Mouse (Mus musculus): ENCODE data around the gene Rpl24.
"Not testable (repeated sequence)": the region's sequence is repeated elsewhere in the genome, so short reads cannot be mapped to it uniquely, and the experiment has no call there.

Rpl24 gene

GRCm38 (mm10) chr16:55966212-55966871, at the start of gene Rpl24:
Rpl24 (plus strand) TSS chr16:55966275.
- DNase-seq (ENCODE audit: low read depth, low spot score), result peak; percentile 90

GRCm38 (mm10) chr16:55922079-55922478, 44.0 kb upstream of the Rpl24 start:
- no peak for DNase-seq (ENCODE audit: low read depth, low spot score)

GRCm38 (mm10) chr16:55924010-55924409, 42.1 kb upstream of the Rpl24 start:
- no peak for DNase-seq (ENCODE audit: low read depth, low spot score)

GRCm38 (mm10) chr16:55933681-55934343, 32.3 kb upstream of the Rpl24 start:
- peak; percentile 16 for DNase-seq (ENCODE audit: low read depth, low spot score)

GRCm38 (mm10) chr16:55934453-55935037, 31.5 kb upstream of the Rpl24 start, which contains the start of gene Cep97:
Cep97 (minus strand) TSS chr16:55934855.
- DNase-seq (ENCODE audit: low read depth, low spot score), result peak; percentile 84

GRCm38 (mm10) chr16:55938761-55939160, 27.3 kb upstream of the Rpl24 start:
- DNase-seq (ENCODE audit: low read depth, low spot score), result no peak

GRCm38 (mm10) chr16:55939703-55940102, 26.4 kb upstream of the Rpl24 start:
- no peak for DNase-seq (ENCODE audit: low read depth, low spot score)

GRCm38 (mm10) chr16:55940781-55941180, 25.3 kb upstream of the Rpl24 start:
- DNase-seq (ENCODE audit: low read depth, low spot score), result no peak

GRCm38 (mm10) chr16:55947266-55947665, 18.8 kb upstream of the Rpl24 start:
- DNase-seq (ENCODE audit: low read depth, low spot score), result no peak

- DNase-seq (ENCODE audit: low read depth, low spot score), result not testable (repeated sequence)
These were observed 18.1 kb upstream of the Rpl24 start for GRCm38 (mm10) chr16:55947876-55948410.

- DNase-seq (ENCODE audit: low read depth, low spot score), result no peak
These were observed 17.1 kb upstream of the Rpl24 start for GRCm38 (mm10) chr16:55948963-55949362.

GRCm38 (mm10) chr16:55950462-55950861, 15.6 kb upstream of the Rpl24 start:
- no peak for DNase-seq (ENCODE audit: low read depth, low spot score)

- peak; percentile 72 for DNase-seq (ENCODE audit: low read depth, low spot score)
These were observed 15.0 kb upstream of the Rpl24 start for GRCm38 (mm10) chr16:55950946-55951678.

GRCm38 (mm10) chr16:55951679-55952327, 14.3 kb upstream of the Rpl24 start:
- DNase-seq (ENCODE audit: low read depth, low spot score), result no peak

GRCm38 (mm10) chr16:55952771-55953170, 13.3 kb upstream of the Rpl24 start:
- DNase-seq (ENCODE audit: low read depth, low spot score), result no peak

- not testable (repeated sequence) for DNase-seq (ENCODE audit: low read depth, low spot score)
These were observed 11.9 kb upstream of the Rpl24 start for GRCm38 (mm10) chr16:55954196-55954595.

- DNase-seq (ENCODE audit: low read depth, low spot score), result not testable (repeated sequence)
These were observed 3.0 kb upstream of the Rpl24 start for GRCm38 (mm10) chr16:55963068-55963467.

- DNase-seq (ENCODE audit: low read depth, low spot score), result no peak
These were observed 1.7 kb upstream of the Rpl24 start for GRCm38 (mm10) chr16:55964126-55964949.

GRCm38 (mm10) chr16:55967221-55967620, 1.1 kb downstream of the Rpl24 start:
- no peak for DNase-seq (ENCODE audit: low read depth, low spot score)

- DNase-seq (ENCODE audit: low read depth, low spot score), result peak; percentile 27
These were observed 3.1 kb downstream of the Rpl24 start for GRCm38 (mm10) chr16:55969147-55969546.
